Mouse (Mus musculus): ENCODE results near the gene Gm2115.

Gene Gm2115

DNA sequence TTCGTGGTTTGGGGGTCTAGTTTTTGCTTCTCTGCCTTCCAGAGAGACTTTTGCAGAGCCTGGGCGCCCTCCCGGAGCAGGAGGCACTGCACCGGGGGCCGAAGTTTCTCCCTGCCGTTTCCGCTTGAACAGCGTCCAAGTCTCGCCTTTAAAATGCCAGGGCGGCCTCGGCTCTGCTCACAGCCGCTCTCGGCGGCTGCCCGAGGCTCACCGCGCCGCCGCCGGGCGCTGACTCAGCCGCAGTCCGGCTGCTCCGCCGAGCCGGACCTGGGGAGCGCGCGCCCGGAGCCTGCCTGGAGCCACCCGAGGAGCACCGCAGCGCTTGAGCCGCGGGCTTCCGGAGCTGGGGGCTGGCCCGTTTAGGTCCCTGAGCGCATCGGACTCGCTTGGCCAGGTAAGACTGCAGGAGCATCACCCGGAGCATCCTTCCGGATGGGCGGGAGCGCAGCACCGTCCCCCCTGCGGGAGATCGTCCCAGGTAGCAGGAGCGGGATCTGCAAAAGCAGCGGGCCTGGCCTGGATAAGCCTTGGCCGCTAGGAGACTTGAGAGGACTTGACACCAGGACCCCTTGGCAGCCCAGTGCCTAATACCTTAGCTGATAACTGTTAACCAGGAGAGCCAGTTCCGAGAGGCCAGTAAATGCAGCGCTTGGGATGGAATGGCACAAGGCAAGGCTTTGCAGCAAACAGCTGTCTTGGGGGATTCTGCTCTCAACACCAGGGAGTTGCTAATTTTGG lies at the start of gene Gm2115:
Gene Gm2115, plus strand, starts transcription at position 159 of the 738 bp plus-strand sequence.
- DNase-seq (ENCODE audit: low read depth, low spot score) = peak; percentile 55

DNA sequence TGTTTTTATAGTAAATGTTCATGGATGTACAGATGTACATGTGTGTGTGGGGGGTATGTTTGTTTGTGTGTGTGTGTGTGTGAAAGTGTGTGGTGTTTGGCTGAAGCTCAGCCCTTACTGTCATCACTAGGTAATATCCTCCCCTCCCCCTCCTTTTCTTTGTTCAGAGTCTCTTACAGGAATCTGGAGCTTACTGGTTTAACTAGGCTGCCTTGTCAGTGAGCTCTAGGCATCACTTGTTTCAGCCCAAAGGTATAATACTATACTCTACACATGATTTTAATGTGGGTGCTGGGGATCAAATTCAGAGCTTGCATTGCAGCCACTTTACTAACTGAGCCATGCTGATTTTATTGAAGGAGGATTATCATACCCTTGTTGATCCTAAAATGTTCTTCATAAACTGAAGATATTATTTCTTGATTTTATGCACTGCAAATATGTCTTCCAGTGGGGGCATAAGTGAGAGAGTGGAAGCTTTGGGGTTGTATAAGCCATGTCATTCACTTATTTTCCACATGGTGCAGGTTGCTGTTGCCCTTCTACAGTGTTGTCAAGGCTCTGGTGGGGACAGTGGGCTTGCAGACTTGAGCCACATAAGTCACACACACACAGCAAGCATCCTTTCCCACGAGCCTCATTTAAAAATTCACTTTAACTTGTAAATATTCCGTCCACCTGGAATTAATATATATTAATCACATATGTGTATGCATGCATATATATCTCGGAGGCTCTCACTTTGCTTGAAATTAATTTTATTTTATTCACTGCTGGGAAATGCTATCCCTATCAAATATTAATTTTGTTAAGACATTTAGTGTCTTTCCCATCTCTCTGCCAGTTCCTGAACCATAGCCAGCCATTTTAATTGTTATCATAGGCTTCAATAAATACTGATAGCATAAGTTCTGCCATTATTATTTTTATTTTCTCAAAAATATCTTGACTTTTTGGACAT lies 45.0 kb upstream of the Gm2115 start:
- no peak for DNase-seq (ENCODE audit: low read depth, low spot score)

DNA sequence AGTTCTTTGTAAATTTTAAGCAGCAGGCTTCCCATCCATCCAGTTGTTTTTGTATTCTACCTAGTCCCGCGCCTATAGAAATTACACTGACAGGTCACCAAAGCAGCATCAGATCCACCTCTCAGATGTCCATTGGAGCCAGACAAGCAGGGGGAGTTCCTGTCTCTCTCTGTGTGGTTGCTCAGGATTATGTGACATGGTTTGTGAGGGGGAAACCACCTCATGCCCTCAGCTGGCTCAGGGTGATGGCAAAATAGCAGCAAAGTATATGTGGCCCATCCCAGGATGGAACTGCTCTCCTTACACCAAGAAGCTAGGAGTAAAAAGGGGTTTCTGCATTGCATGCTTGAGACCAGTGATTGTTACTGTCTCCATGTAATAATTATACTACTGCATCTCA lies 42.3 kb upstream of the Gm2115 start:
- DNase-seq (ENCODE audit: low read depth, low spot score) = no peak

DNA sequence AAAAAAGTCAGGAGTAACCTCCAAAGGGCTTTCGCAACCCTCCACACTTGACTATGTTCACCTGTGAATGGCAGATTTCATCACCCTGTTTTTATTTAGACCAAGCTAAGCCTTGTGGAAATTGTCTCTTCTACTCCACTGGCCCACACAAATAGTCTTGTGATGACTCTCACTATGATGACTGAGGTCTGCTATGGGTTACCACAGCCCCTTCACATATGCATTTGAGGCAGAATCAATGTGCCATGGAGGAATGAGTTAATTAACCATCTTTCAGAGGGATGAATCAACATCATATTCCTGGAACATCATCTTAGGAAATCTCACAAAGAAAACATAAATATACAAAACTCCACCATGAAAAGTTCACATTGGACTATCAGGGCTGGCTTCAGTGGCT lies 25.6 kb upstream of the Gm2115 start:
- no peak for DNase-seq (ENCODE audit: low read depth, low spot score)

DNA sequence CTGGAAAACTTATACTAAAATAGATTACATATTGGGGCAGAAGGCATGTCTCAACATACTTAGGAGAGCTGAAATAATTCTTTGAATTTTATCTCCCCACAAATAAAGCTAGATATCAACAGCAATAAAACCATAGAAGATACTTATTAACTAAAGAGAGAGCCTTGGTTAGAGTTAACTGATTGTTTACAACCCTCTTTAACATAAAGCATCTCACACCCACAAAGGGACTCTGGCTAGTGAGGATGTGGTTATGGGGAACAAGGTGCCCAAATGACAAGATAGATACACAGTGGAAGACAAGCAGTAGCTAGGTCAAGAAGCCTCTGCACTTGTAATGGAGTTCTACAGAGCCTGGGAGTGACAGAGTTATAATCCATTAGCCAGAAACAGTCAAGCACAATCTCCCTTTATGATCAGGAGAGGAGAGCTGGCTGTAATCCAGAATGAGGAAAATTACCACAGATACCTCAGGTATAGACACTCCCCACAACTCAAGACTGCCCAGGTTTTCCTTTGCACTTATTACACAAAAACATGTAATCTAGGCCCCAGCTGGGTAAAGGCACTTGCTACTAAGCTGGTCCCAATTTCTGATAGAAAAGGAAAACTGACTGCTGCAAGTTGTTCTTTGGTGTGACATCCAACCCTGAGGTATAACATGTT lies 10.1 kb upstream of the Gm2115 start:
- DNase-seq (ENCODE audit: low read depth, low spot score) = no peak

DNA sequence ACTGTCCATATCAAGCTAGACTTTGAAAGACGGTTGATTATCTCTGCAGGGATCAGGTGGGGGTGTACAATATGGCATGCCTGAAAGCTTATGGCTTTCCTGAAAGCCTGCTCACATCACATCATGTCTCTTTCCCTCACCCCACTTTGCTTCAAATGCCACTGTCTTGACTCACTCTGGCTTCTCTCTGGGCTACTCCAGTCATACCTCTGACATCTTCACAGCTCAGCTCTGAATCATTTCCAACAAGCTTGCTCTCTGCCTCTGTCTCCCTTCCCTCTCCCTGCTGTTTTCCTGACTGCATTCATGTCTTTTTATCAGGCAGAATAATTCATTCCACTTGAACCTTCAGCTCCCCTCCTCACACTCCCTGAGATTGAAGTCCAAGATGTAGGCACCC lies 7.4 kb upstream of the Gm2115 start:
- DNase-seq (ENCODE audit: low read depth, low spot score) = no peak

DNA sequence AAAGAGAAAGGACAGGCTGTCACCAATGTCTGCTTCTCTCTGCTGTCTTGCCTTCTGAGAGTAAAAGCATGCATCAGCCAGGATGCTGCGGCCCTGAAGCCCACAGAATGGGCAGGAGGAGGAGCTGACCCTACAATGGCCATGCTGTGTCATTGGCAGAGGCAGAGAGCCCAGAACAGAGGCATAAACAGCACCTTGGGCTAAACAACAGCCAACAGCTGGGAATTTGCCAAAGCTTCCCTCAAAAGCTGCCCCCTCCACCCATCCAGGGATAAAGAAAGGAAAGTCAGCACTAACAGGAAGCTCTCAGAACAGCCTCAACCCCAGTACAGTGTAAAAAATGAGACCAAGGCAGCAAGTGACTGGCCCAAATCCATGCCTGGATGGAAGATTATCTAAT lies 6.3 kb upstream of the Gm2115 start:
- peak; percentile 85 for DNase-seq (ENCODE audit: low read depth, low spot score)

DNA sequence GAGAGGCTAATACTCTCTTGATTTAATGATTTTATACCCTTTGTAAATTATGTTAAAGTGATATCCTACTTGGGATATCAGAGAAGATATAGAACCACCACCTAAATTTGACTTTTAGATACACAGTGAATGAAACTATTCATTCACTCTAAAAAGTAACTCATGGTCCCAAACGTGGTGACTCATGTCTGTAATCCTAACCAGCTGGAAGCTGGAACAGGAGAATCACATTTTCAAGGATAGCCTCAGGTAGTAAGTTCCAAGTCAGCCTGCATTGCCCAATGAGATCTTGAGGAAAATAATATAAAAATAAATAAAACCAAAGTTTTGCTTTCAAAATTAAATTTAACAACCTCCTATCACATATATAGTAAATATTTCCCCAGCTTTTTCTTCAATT lies 2.6 kb upstream of the Gm2115 start:
- DNase-seq (ENCODE audit: low read depth, low spot score) = no peak

DNA sequence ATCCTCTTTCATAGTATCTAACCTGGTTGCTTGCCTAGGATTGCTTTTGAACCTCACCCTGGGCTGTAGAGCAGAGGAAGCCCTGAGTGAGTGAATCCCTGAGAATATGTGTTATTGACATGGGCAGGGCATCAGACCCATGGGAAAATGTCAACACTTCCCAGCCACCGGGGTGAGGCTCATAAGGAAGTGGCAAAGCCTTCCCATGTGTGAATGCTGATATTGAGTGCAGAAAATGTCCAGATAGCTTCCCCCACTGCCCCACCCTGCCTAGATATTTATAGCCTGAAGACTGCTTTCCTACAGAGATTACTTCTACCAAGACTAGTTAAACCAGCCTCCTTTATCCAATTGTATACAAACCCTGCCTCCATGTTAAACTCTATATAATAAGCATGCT lies 4.0 kb downstream of the Gm2115 start:
- DNase-seq (ENCODE audit: low read depth, low spot score) = no peak

DNA sequence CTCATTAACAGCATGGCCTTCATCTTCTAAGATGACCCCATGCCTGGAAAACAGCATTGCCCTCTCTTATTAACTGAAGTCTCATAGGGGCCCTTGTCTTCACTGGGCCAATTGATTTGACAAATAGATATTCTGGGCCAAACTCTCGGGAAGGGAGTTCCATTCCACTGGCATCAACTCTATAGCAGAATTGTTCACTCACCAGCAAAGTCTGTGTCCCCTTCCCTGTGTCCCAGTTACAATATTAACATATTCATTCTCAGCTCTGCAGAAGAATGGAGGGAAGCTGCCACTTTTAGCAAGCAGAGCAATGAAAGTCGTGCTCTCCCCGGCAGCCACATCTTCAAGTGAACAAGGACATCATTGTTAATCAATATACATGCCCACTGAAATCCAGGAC lies 5.9 kb downstream of the Gm2115 start:
- DNase-seq (ENCODE audit: low read depth, low spot score) = peak; percentile 60

DNA sequence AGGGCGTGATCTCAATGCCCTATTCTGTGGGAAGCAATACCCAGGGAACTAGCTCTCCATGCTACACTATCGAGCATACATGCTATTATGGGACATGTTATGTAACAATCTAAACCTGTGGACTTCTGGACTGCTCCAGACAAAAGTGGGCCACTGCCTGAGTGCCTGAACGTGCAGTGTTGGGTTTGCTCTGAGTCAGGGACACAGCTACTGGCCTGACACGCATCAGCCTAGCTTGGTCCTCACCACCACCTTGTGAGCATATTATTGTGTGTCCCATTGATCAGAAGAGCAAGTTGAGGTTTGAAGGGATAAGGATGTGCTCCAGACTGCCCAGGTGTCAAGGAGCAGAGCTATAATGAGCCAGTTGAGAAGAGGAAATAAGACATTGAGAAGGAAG lies 16.2 kb downstream of the Gm2115 start:
- no peak for DNase-seq (ENCODE audit: low read depth, low spot score)

DNA sequence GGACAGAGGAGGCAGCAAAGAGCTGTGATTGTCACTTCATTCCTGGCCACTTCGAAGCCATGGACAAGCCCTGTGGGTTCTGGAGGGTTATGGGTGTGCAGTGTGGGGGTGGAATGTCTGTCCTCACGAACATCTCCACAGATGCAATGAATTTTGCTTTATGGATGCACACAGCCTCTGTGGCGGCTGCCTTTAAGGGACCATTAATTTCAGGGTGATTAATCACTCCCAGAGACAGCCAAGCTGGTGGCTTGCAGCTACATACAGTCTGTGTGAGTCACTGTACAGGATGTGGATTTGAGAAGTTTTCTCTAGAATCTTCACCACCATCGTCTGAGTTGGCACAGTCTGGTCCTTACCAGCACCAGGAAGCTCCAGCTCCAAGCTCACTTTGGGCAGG lies 17.9 kb downstream of the Gm2115 start:
- peak; percentile 16 for DNase-seq (ENCODE audit: low read depth, low spot score)

DNA sequence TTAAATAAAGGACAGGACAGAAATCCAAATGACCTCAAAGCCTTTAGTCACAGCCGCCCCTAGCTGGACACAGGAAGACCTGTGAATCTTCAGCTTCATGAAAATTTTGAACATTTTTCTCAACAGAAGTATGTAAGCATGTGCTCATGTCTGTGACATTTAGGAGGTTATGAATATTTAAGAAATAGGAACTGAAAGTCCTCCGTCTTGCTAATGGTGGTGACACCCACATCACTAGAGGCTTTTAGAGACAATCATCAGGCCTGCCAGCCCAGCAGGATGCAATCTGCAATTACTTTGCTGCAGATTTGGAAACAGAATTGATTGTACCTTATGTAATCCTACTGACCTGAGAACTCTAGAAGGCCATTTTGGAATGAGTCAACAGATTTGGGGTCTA lies 22.7 kb downstream of the Gm2115 start:
- DNase-seq (ENCODE audit: low read depth, low spot score) = no peak

DNA sequence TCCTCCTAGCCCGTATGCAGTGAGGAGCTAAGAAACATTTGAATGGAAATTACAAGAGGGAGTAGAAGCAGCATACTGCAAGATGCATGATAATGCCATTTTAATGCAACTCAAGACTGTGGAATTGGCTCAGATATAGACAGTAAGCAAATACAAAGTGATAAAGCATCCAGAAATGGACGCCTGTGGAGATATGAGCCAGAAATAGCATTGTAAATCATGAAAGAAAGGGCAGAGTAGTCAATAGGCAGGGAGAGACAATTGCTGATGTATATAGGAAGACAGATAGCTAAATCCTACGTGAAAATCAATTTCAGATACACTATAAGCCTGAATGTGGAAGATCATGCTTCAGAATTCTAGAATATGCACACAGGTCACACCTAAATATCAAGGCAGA lies 26.5 kb downstream of the Gm2115 start:
- no peak for DNase-seq (ENCODE audit: low read depth, low spot score)

DNA sequence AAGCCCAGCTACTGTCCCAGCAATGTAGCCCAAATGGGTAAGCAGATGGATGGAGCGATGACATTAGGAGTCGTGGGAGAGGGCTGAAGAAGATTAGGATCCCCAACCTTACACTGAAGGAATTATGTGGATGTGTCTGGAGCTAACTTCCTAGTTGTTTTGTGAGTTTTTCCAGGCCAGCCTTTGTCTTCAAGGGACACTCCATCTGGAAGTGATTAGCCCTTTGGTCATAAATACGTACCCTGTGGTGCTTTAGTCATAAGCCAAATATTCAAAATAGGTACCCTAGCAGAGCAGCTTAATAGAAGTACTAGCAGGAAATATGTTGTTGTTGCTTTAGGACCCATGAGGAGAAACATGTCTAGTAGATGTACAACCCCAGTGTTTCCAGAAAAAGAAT lies 28.6 kb downstream of the Gm2115 start:
- no peak for DNase-seq (ENCODE audit: low read depth, low spot score)

DNA sequence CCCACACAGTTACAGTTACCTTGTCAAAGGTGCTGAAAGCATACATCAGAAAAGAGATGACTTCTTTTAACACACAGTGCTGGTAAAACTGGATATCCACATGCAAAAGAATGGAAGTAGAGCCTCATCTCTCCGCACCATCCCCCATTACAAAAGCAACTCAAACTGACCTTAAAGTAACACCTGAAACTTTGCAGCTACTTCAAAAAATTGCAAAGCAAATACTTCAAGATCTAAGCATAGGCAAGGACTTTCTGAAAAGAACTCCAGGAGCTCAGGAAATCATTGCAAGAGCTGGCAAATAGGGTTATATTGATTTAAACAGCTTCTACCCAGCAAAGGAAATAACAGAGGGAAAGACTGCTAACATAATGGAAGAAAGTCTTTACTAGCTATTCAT lies 31.7 kb downstream of the Gm2115 start:
- DNase-seq (ENCODE audit: low read depth, low spot score) = no peak

DNA sequence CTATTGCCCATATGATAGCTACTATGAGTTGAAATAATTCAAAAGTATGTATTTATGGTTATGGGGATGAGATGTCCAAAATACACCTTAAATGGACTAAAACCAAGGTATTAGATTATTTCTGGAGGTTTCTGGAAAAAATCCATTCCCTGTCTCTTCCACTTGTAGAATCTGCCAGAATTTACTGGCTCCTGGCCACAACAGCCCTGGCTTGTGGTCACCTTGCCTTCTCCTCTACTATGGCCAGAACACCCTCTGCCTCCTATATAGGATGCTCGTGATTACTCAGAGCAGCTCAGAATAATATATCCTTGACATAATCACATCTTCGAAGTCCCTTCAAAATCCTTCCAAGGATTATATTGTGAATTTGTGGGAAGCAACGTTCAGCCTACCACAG lies 35.5 kb downstream of the Gm2115 start:
- no peak for DNase-seq (ENCODE audit: low read depth, low spot score)

DNA sequence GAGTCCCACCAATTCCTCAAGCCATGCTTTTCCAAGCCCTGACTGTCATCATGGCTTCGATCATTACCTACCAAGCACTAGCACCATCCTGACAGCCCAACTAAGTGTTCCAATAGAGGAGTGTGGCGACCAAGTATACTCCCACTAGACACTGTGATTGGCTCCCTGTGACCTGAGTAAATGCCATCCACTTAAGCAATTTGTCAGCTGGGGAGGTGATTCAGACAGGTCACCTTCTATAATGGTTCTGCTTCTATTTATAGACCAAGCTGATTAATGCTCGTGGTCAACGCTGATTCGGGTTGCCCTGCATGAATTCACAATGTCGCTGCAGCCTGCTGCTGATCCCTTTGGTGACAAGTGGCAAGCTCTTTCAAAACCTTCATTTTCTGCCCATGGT lies 37.4 kb downstream of the Gm2115 start:
- DNase-seq (ENCODE audit: low read depth, low spot score) = peak; percentile 17

DNA sequence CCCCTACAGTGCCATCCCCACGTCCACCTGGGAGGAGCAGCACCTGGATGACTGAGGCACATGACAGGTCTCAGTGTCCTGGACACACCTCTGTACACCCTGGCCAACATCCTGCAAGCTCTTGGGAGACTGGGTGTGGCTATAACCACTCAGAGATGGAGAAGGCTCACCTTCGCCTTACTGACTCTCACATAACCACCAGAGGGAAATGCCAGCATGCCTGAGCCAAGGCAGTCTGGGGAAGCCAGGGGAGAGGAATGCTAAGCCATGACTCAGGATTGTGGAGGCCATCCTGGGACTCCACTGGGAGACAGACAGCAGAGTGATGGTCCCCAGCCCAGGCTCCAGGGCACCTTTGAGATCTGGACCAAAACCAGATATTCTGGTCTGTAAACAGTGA lies 48.3 kb downstream of the Gm2115 start:
- no peak for DNase-seq (ENCODE audit: low read depth, low spot score)

DNA sequence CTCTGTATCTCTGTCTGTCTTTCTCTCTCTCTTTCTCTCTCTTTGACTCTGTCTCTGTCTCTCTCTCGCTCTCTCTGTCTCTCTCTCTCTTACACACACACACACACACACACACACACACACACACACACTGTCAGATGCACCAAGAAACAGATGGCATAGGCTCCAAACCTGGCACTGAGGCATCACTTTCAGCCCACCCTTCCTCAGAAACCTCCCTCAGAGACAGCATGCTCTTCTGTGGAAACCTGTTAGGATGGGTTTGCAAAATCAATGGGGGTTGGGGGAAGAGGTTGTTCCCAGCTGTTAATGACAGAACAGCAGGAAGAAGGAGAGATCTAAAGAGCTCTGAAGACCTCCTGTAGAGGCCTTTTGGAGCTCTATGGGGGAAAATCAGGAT lies 50.1 kb downstream of the Gm2115 start:
- DNase-seq (ENCODE audit: low read depth, low spot score) = peak; percentile 90

DNA sequence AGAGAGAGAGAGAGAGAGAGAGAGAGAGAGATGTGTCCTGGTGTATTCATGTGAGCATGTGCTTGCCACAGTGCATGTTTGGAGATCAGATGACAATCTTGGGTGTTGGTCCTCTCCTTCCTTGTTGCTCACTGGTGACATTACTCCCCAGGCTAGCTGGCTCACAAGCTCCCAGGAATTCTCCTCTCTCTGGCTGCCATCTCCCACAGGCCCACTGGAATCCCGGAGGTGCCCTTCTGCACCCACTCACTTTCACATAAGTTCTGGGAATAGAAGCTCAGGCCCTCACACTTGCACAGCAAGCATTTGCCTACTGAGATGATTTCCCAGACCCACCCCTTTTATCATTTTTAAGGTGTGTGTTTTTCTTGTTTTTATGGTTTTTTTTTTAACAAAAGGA lies 51.0 kb downstream of the Gm2115 start:
- DNase-seq (ENCODE audit: low read depth, low spot score) = peak; percentile 70

DNA sequence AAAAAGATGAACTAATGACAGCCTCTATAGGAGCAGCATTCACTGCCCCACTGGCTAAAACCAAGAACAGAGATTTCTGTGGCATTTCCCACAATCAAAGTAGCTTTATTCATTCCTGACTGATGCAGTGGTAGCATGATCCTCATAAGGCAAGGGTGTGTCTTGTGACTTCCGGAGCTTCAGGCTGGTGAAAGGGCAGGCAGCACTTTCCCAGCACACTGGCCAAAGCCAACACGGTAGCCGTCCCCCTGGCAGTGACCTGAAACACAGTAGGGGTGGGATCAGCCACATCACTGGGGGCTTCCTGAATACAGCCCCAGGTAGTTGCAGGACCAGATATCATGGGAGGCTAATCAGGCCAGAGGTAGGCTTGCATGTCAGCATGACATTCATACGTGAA lies 56.3 kb downstream of the Gm2115 start:
- DNase-seq (ENCODE audit: low read depth, low spot score) = no peak
